Mouse (Mus musculus): ENCODE results near the gene Prkcd. TPM values are rescaled to one million over a fixed set of nuclear protein-coding genes. Genes with fewer than 3 reads are reported as not detected.
A peak's percentile ranks its signal among the peaks of the same experiment; 100 is the strongest.

The Prkcd gene
- polyA plus RNA-seq, 1 experiment, result 0.41 TPM

DNA sequence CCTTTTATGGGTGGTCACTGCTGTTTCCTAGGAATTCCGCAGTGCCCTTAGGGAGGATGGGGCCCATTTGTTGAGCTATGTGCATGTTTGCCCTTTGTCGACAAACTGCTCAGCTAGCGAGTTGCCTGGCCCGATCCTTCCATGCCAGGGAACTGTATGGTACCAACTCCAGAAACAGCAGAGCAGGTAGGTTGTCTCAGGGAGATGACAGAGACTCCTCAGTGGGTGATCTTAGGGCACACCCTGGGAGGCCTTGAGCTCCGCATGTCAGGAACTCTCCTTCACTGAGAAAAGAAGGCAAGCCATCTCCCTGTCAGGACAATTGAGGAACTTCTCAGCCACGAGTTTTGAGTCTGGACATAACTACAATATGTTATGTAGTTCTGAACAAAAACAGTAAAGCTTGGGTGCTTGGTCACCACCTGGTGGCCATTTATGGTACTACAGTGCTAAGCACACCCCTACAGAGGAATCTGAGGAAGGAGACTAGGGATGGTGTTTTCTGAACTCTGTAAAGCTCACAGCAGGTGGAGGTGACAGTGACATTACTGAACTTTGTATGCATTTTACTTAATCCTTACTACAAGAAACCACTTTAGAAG is 51.9 kb downstream of the Prkcd start:
- H3K4me1 ChIP-seq (ENCODE audit: control insufficient read depth), result peaks cover 37% of the 10 kb centered on the region
- no peaks in the 10 kb centered on the region for H3K9me3 ChIP-seq (ENCODE audit: control insufficient read depth, low read length)
- TF ChIP-seq GATA1 (IDR thresholded peaks at IDR 0.05; ENCODE audit: low read length) (no peak), TAL1 (IDR thresholded peaks at IDR 0.05; ENCODE audit: low read length) (no peak)
- peaks cover 77% of the 10 kb centered on the region for H3K36me3 ChIP-seq (ENCODE audit: control insufficient read depth)
- no peaks in the 10 kb centered on the region for H3K27me3 ChIP-seq (ENCODE audit: control insufficient read depth)
- no peak overlapping the region for H3K4me3 ChIP-seq (replicated peaks)

DNA sequence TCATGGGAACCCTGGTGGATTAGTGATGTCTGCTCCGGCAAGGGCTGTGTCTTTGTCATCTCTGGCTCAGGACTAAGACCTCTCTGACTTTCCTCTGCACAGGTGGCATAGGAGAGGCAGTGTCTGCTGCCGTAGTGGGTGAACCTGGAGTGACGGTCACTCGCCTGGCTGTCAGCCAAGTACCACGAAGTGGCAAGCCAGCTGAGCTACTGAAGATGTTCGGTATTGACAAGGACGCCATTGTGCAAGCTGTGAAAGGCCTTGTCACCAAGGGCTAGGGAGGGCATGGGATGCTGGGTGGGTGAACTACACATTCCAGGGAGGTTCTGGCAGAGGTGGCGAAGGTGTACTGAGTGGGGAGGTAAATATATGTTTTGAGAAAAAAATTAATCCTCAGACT is 52.8 kb downstream of the Prkcd start:
- H3K4me3 ChIP-seq (replicated peaks), result no peak overlapping the region
- TF ChIP-seq GATA1 (IDR thresholded peaks at IDR 0.05; ENCODE audit: low read length) (no peak), TAL1 (IDR thresholded peaks at IDR 0.05; ENCODE audit: low read length) (no peak)

DNA sequence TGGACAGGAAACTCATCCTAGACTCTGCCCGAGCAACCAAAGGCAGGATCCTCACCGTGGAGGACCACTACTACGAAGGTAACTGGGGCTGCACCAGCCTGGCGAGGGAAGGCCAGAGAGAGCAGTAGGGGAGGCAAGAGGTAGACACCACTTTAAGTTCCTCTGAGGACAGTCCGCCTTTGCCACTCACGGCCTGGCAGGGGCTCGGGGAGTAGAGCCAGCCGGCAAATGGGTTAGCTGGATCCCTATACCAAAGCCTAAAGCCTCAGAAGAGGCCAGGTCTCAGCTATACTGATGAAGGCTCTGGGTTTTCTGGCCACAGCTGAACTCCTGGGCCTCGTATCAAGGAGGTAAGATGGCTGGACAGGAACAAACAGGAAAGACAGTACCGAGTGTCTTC is 53.8 kb downstream of the Prkcd start:
- Histone ChIP-seq H3K9me3 (ENCODE audit: control insufficient read depth, low read length) (no peaks in the 10 kb centered on the region), H3K27me3 (ENCODE audit: control insufficient read depth) (no peaks in the 10 kb centered on the region), H3K36me3 (ENCODE audit: control insufficient read depth) (peaks cover 93% of the 10 kb centered on the region), H3K4me1 (ENCODE audit: control insufficient read depth) (peaks cover 28% of the 10 kb centered on the region), H3K4me3 (replicated peaks) (no peak overlapping the region)
- TF ChIP-seq TAL1 (IDR thresholded peaks at IDR 0.05; ENCODE audit: low read length) (no peak), GATA1 (IDR thresholded peaks at IDR 0.05; ENCODE audit: low read length) (no peak)

More for the DNA sequence above, 52.8 kb downstream of the Prkcd start:
- Histone ChIP-seq H3K36me3 (ENCODE audit: control insufficient read depth) (peaks cover 86% of the 10 kb centered on the region), H3K9me3 (ENCODE audit: control insufficient read depth, low read length) (no peaks in the 10 kb centered on the region), H3K4me1 (ENCODE audit: control insufficient read depth) (peaks cover 34% of the 10 kb centered on the region), H3K27me3 (ENCODE audit: control insufficient read depth) (no peaks in the 10 kb centered on the region)

DNA sequence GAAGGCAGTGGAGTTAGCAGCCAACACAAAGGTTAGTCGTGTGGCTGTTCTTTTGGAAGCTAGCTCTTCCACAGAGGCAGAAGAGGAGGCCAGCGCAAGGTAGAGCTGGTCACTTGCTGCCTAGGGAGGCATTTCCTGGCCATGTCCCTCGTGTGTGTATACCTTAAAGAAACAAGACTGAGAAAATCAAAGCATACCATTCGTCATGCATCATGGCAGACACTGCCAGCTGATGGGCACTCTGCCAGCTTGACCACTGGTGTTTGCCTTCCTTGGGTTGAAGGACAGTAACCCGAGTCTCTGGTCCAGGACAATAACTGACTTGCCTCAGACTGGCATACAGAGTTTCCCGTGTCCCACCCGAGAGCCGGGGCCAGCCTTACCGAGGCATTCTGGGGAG is 55.7 kb downstream of the Prkcd start:
- TF ChIP-seq GATA1 (IDR thresholded peaks at IDR 0.05; ENCODE audit: low read length) (no peak), TAL1 (IDR thresholded peaks at IDR 0.05; ENCODE audit: low read length) (no peak)
- Histone ChIP-seq H3K4me1 (ENCODE audit: control insufficient read depth) (peaks cover 20% of the 10 kb centered on the region), H3K4me3 (replicated peaks) (no peak overlapping the region), H3K27me3 (ENCODE audit: control insufficient read depth) (no peaks in the 10 kb centered on the region), H3K36me3 (ENCODE audit: control insufficient read depth) (peaks cover 100% of the 10 kb centered on the region), H3K9me3 (ENCODE audit: control insufficient read depth, low read length) (no peaks in the 10 kb centered on the region)

DNA sequence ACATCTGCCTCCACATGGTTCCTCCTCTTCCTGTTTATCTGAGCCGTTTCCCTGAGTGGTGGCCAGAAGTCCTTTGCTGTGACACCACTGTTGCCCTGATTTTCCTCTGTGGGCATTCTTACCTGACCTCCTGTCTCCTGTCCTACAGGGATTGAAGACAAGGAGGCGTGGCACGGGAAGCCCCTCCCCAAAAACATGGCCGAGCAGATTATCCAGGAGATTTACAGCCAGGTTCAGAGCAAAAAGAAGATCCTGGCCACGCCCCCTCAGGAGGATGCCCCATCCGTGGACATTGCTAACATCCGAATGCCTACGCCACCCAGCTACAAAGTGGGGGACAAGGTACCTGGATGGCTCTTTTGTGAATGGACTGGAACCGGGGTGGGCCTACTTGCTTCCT is 58.0 kb downstream of the Prkcd start:
- H3K36me3 ChIP-seq (ENCODE audit: control insufficient read depth), result peaks cover 100% of the 10 kb centered on the region
- no peaks in the 10 kb centered on the region for H3K9me3 ChIP-seq (ENCODE audit: control insufficient read depth, low read length)
- H3K4me1 ChIP-seq (ENCODE audit: control insufficient read depth), result peaks cover 31% of the 10 kb centered on the region
- H3K27me3 ChIP-seq (ENCODE audit: control insufficient read depth), result no peaks in the 10 kb centered on the region
- no peak overlapping the region for H3K4me3 ChIP-seq (replicated peaks)
- TF ChIP-seq TAL1 (IDR thresholded peaks at IDR 0.05; ENCODE audit: low read length) (no peak), GATA1 (IDR thresholded peaks at IDR 0.05; ENCODE audit: low read length) (no peak)

DNA sequence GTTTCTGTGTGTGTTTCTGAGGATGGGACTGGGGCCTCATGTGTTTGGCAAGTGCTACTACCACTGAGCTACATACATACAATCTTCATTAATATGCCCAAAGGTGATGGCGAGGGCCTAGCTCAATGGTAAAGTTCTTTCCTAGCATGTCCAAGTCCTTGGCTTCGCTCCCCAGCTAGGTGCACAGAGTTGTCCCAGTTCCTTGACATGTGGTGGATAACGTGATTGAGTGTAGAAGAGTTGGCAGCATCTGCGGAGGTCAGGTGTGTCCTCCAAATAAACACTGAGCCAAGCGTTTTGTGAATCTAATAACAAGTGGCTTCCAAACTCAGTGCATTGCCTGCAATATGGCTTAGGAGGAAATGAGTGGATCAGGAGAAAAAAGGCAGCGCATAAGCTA is 59.7 kb downstream of the Prkcd start:
- Histone ChIP-seq H3K36me3 (ENCODE audit: control insufficient read depth) (peaks cover 91% of the 10 kb centered on the region), H3K4me1 (ENCODE audit: control insufficient read depth) (peaks cover 42% of the 10 kb centered on the region), H3K27me3 (ENCODE audit: control insufficient read depth) (no peaks in the 10 kb centered on the region), H3K9me3 (ENCODE audit: control insufficient read depth, low read length) (no peaks in the 10 kb centered on the region), H3K4me3 (replicated peaks) (no peak overlapping the region)
- TF ChIP-seq TAL1 (IDR thresholded peaks at IDR 0.05; ENCODE audit: low read length) (no peak), GATA1 (IDR thresholded peaks at IDR 0.05; ENCODE audit: low read length) (no peak)

DNA sequence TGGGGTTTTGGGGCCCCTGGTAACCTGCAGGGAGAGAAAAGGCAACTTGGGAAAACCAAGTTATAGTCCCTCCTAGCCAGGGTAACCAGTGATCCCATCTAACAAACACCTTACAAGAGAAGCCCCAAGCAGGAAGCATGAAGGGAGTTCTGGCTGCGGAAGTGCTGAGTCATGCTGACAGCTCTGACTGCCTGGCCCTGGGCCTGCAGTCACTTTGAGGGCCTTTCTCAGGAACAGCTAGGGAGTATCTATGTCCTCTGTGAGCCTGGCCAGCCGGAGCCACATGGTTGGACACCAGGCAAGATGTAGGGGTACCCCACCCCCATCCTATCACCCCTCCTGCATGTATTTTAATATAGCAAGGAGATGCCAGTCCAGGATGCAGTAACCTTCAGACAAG is 61.6 kb downstream of the Prkcd start:
- no peak for TF ChIP-seq TAL1 (IDR thresholded peaks at IDR 0.05; ENCODE audit: low read length)
- TF ChIP-seq GATA1 (IDR thresholded peaks at IDR 0.05; ENCODE audit: low read length), result no peak
- peaks cover 61% of the 10 kb centered on the region for H3K4me1 ChIP-seq (ENCODE audit: control insufficient read depth)
- H3K9me3 ChIP-seq (ENCODE audit: control insufficient read depth, low read length), result no peaks in the 10 kb centered on the region
- H3K27me3 ChIP-seq (ENCODE audit: control insufficient read depth), result no peaks in the 10 kb centered on the region
- no peak overlapping the region for H3K4me3 ChIP-seq (replicated peaks)
- peaks cover 91% of the 10 kb centered on the region for H3K36me3 ChIP-seq (ENCODE audit: control insufficient read depth)

DNA sequence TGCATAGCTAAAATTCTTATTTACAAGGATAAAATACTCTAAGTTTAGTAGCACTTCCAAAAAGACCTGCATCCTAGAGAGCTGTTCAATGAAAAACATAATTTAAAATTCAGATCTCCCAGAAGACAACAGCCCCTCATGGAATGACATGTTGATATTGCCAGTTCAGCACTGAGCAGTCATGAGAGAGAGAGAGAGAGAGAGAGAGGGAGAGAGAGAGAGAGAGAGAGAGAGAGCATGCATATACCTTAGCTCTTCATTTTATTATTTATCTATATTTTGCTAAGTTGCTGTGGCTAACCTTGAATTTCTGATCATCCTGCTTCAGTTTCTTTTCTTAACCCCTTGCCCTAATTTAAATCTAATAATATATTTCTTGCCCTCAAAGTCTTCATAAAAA is 63.7 kb downstream of the Prkcd start:
- Histone ChIP-seq H3K27me3 (ENCODE audit: control insufficient read depth) (no peaks in the 10 kb centered on the region), H3K9me3 (ENCODE audit: control insufficient read depth, low read length) (no peaks in the 10 kb centered on the region), H3K36me3 (ENCODE audit: control insufficient read depth) (peaks cover 91% of the 10 kb centered on the region), H3K4me1 (ENCODE audit: control insufficient read depth) (peaks cover 81% of the 10 kb centered on the region), H3K4me3 (replicated peaks) (no peak overlapping the region)
- no peak for TF ChIP-seq GATA1 (IDR thresholded peaks at IDR 0.05; ENCODE audit: low read length)
- no peak for TF ChIP-seq TAL1 (IDR thresholded peaks at IDR 0.05; ENCODE audit: low read length)

DNA sequence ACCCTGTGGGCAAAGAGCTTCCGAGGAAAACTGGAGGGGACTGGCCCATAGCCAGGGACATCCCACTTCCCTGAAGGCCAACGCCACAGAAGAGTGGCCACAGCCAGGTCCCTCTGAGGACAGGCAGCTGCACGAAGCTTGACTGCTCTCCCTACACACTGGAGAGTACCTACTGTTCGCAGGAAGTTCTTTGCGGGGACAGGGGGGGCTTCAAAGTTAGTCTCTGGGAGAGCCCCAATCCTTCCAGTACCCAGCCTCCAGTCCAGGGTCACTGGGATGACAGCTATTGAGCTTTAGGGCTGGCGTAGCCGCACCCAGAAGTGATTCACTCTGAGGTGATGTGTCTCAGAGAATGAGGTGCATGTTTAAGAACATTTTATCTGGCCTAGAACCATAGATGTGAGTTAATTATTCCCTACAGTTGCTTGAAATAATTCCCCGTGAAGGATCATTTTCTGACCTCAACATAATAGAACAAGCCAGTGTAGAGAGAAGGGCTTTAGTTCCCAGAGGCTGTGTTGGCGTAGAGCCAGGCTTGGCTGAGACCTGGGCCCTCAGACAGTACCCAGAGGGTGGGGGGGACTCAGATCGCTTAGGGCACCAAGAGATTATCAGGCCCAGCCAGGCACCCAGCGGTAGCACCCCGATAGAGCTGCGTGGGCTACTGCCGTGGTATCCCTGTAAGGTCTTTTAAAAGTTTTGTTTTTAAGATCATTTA is 64.4 kb downstream of the Prkcd start:
- peaks cover 91% of the 10 kb centered on the region for H3K36me3 ChIP-seq (ENCODE audit: control insufficient read depth)
- peak; percentile 81 for TF ChIP-seq TAL1 (IDR thresholded peaks at IDR 0.05; ENCODE audit: low read length)
- TF ChIP-seq GATA1 (IDR thresholded peaks at IDR 0.05; ENCODE audit: low read length), result peak; percentile 73
- no peaks in the 10 kb centered on the region for H3K9me3 ChIP-seq (ENCODE audit: control insufficient read depth, low read length)
- H3K4me1 ChIP-seq (ENCODE audit: control insufficient read depth), result peaks cover 82% of the 10 kb centered on the region
- H3K4me3 ChIP-seq (replicated peaks), result peak overlapping the region; percentile 23
- H3K27me3 ChIP-seq (ENCODE audit: control insufficient read depth), result no peaks in the 10 kb centered on the region

All from erythroblast, embryonic 14.5 days (primary cell).